Mouse (Mus musculus) olfactory bulb, adult 2 months (tissue): Measurements from ENCODE around the gene Fau. TPM values are rescaled to one million over a fixed set of nuclear protein-coding genes. Genes with fewer than 3 reads are reported as not detected.

Source experiments
- H3K27ac ChIP-seq: fragments of 200-500 bp; 2 replicates; pipeline ENCODE4 v1.5.1; 2012; ENCODE audit warnings: low read depth, low read length; ENCODE audit not compliant: insufficient read depth
- H3K4me1 ChIP-seq: fragments of 200-500 bp; 2 replicates; pipeline ENCODE4 v1.6.1; 2012; ENCODE audit warnings: low read length; ENCODE audit not compliant: control insufficient read depth, insufficient read depth
- H3K4me3 ChIP-seq: fragments of 200-500 bp; 2 replicates; pipeline ENCODE4 v1.5.1; 2012; ENCODE audit warnings: mild to moderate bottlenecking, low read depth, low read length, moderate library complexity; ENCODE audit not compliant: insufficient read depth
- CTCF ChIP-seq: fragments of 200-500 bp; IDR thresholded peaks from 2 replicates; pipeline ENCODE4 v1.5.1; 2012; ENCODE audit warnings: low read depth, mild to moderate bottlenecking, low read length, moderate library complexity; ENCODE audit not compliant: insufficient read depth
- POLR2A ChIP-seq: fragments of 200-500 bp; IDR thresholded peaks from 2 replicates; pipeline ENCODE4 v1.6.1; 2012; ENCODE audit warnings: mild to moderate bottlenecking, low read depth, low read length, moderate library complexity; ENCODE audit not compliant: insufficient read depth
- WGBS: fragments of 180-500 bp; shearing (Covaris S2); methylation state at CpG from one replicate; pipeline ENCODE4 v1.1.7; 2018; 5-methylcytosine and 5-hydroxymethylcytosine counted together
- polyA plus RNA-seq: library from polyadenylated mRNA; stranded (reverse); fragments of >200 nt; gene quantifications from 2 replicates; pipeline ENCODE4 v1.2.4, GENCODE M21; 2012; ENCODE audit warnings: low replicate concordance; ENCODE audit not compliant: missing spikeins, insufficient read depth, insufficient read length

The Fau gene
- polyA plus RNA-seq, 1 experiment: 1,126 TPM

DNA sequence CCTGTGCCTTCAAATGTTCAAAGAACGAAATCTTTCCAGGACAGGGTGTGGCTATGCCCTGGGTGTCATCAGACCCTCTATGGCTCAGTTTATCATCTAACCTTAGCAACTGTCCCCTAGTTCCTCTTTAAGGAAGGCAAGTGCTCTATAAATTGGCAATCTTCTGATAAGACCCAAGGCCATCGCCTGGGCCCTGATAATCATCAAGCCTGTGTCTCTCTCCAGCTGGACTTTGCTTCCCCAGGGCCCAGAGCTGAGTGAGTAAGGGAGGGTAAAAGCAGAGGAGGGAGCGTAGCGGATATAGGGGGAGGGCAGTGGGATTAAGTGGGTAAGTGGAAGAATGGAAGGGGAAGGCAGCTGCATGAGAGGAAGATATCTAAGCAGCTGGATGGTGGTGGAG lies 46.8 kb downstream of the Fau start:
- H3K4me3 ChIP-seq: no peak overlapping the region
- WGBS: 85% methylated on average over 4 of the region's 4 CpGs
- no peak overlapping the region for H3K27ac ChIP-seq
- H3K4me1 ChIP-seq: no peaks in the 10 kb centered on the region
- TF ChIP-seq POLR2A (no peak), CTCF (no peak)

DNA sequence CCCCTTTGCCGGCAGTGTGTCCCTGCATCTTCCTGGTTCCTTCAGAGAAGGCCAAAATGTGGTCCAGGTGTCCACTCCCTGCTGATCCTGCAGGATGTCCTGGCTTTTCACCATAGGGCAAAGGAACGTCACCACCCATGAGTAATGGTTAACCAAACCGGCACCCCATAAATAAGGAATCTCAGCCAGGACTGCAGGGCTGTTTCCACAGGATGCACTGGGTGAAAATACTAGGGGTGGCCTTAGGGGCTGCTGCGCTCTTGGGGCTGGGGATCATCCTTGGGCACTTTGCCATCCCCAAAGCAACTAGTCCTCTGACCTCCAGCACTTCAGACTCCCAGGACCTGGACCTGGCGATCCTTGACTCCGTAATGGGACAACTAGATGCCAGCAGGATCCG lies 47.9 kb downstream of the Fau start, which contains the start of gene Naaladl1:
TSS of gene Naaladl1 (plus strand) at position 197 of the 400 bp plus-strand sequence.
- TF ChIP-seq POLR2A: no peak
- TF ChIP-seq CTCF: no peak
- Histone ChIP-seq H3K27ac (no peak within 1 kb of the TSS), H3K4me3 (no peak within 1 kb of the TSS), H3K4me1 (no peaks in the 10 kb centered on the region)
- WGBS: 93% methylated on average over 7 of the region's 7 CpGs

Other genes starting within 250 kb of the Fau start
- not detected in 2 replicates for gene Frmd8, start 182.6 kb upstream of the Fau start, polyA plus RNA-seq
- gene Slc25a45, start 180.0 kb upstream of the Fau start, polyA plus RNA-seq: not detected in 2 replicates
- not detected in 2 replicates for gene Tigd3, start 163.7 kb upstream of the Fau start, polyA plus RNA-seq
- gene Dpf2, start 144.8 kb upstream of the Fau start, polyA plus RNA-seq: not detected in 2 replicates
- gene Cdc42ep2, start 133.0 kb upstream of the Fau start, polyA plus RNA-seq: not detected in 2 replicates
- not detected in 2 replicates for gene Pola2, start 93.6 kb upstream of the Fau start, polyA plus RNA-seq
- not detected in 2 replicates for gene Slc22a20, start 71.7 kb upstream of the Fau start, polyA plus RNA-seq
- gene Capn1, start 41.9 kb upstream of the Fau start, polyA plus RNA-seq: not detected in 2 replicates
- not detected in 2 replicates for gene Syvn1, start 11.3 kb upstream of the Fau start, polyA plus RNA-seq
- gene Mrpl49, start 59 bp upstream of the Fau start, polyA plus RNA-seq: not detected in 2 replicates
- not detected in 2 replicates for gene Znhit2, start 3.3 kb downstream of the Fau start, polyA plus RNA-seq
- gene Tm7sf2, start 10.5 kb downstream of the Fau start, polyA plus RNA-seq: not detected in 2 replicates
- gene Vps51, start 19.4 kb downstream of the Fau start, polyA plus RNA-seq: not detected in 2 replicates
- not detected in 2 replicates for gene Tmem262, start 22.2 kb downstream of the Fau start, polyA plus RNA-seq
- not detected in 2 replicates for gene Gm28374, start 24.4 kb downstream of the Fau start, polyA plus RNA-seq
- not detected in 2 replicates for gene Zfpl1, start 27.1 kb downstream of the Fau start, polyA plus RNA-seq
- gene Cdca5, start 27.1 kb downstream of the Fau start, polyA plus RNA-seq: not detected in 2 replicates
- gene AC131692.1, start 36.6 kb downstream of the Fau start, polyA plus RNA-seq: not detected in 2 replicates
- not detected in 2 replicates for gene Naaladl1, start 47.9 kb downstream of the Fau start, polyA plus RNA-seq
- not detected in 2 replicates for gene Sac3d1, start 60.8 kb downstream of the Fau start, polyA plus RNA-seq
- not detected in 2 replicates for gene Snx15, start 70.5 kb downstream of the Fau start, polyA plus RNA-seq
- gene Batf2, start 83.1 kb downstream of the Fau start, polyA plus RNA-seq: not detected in 2 replicates
- not detected in 2 replicates for gene Arl2, start 83.7 kb downstream of the Fau start, polyA plus RNA-seq
- gene Majin, start 126.5 kb downstream of the Fau start, polyA plus RNA-seq: not detected in 2 replicates
- not detected in 2 replicates for gene Gpha2, start 168.5 kb downstream of the Fau start, polyA plus RNA-seq
- not detected in 2 replicates for gene Ppp2r5b, start 178.0 kb downstream of the Fau start, polyA plus RNA-seq
- not detected in 2 replicates for gene Atg2a, start 183.8 kb downstream of the Fau start, polyA plus RNA-seq
- gene Ehd1, start 218.9 kb downstream of the Fau start, polyA plus RNA-seq: not detected in 2 replicates
- gene Cdc42bpg, start 248.6 kb downstream of the Fau start, polyA plus RNA-seq: not detected in 2 replicates